Mouse (Mus musculus) heart, adult 11 months (tissue): ENCODE measurements around the gene Pold4.

ENCODE experiments used
- DNase-seq: peaks from one replicate; pipeline ENCODE4 v3.0.0; 2022

Gene Pold4

DNA sequence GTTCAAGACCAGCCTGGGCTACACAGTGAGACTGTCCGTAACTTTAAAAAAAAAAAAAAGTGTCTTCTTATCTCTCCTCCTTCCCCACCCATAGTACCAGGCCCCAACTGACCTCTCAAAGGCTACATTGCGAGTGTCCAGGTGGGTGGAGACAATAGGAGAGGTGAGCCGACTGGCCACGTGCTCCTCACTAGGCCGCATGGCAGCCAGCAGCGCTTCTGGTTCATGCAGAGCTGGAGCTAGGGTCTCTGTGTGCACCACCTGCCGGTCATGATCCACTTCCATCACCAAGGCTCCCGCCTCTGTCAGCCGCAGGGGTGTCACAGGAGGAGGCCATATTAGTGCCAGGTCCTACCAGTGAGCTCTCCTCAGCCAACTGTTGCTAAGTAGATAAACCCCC, 48.7 kb downstream of the Pold4 start:
- no peak for DNase-seq

DNA sequence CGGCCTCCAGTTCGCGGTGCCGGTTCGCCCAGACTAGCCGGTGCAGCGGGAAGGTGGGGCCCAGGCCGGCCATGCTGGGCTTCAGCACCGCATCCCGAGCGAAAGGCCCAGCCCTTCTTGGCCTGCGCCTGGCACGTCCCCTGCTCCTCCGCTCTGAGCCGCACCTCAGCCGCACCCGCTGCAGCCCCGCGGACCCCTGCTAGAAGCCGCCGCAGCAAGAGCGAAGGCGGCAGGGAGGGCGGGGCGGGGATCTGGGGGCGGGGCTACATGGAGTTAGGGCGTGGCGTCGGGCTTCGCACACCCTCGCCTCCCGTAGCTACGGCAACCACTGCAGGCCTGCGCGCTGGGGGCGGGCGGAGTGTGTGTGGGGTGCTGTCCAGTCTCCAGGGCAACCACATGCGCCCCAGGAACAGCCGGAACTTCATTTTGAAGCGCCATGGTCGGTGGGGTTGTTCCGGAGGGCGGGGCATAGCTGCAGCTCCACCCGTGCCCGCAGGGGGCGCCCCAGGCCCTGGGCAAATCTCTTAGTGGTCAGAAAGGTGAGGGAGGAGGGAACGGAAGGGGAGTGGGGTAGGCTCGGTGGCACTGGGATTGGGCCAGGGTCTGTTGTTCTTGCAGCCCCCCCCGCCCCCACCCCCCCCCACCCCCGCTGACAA, 51.3 kb downstream of the Pold4 start, which contains the start of gene Ankrd13d:
Ankrd13d (minus strand) TSS at position 240 of the 656 bp plus-strand sequence.
- peak; percentile 99 for DNase-seq
